ENCODE assay signal across 12 mouse cellular contexts in the genomic region with DNA sequence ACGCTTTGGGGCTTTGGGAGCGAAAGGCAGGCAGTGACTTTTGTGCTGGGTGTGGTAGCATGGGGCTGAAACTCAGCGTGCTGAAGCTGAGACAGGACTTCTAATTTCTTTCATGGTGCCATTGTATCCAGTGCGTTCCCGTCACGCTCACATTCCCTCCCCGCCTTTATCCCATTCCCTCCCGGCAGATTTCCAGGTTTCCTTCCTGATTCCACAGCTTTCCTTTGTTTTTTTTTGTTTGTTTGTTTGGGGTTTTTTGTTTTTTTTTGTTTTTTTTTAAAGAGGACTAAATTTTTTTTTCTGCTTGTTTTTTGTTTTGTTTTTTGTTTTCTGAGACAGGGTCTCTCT. TPM values are rescaled to one million over a fixed set of nuclear protein-coding genes. Genes with fewer than 3 reads are reported as not detected.
DNase-seq lines count a peak whose midpoint lies in the region; ATAC-seq and TF ChIP-seq lines count a peak whose summit lies in the region.
"Had no signal": no experiment of that assay in that cellular context is flagged by ENCODE, and none has a peak within 500 bp of the region (broad histone marks: within the 10 kb centered on the region; RNA-seq: fewer than 3 reads in every experiment).

No protein-coding gene starts in this region.

- no peak for TF ChIP-seq CTCF in liver, adult 2 months (IDR thresholded peaks at IDR 0.05; ENCODE audit: low read depth, low read length)
- TF ChIP-seq CTCF in kidney, postnatal 0 days (IDR thresholded peaks at IDR 0.05; ENCODE audit: low read depth) = no peak

- no peak overlapping the region for H3K4me3 ChIP-seq in liver, adult 2 months (ENCODE audit: insufficient read depth, low read depth, low read length)
- H3K4me3 ChIP-seq in heart, embryonic 14.5 days (ENCODE audit: control insufficient read depth in 1 of 2, insufficient read depth in 1 of 2, low read depth in 1 of 2, low read length in 2 of 2) = peak overlapping the region in 1 of 2 experiments; percentile 5; a peak in 1 of 4 replicates
- H3K4me3 ChIP-seq in kidney, postnatal 0 days (replicated peaks; ENCODE audit: low read depth, low read length) = no peak overlapping the region
- no peak overlapping the region; the same call in 1 of the 2 replicates for H3K4me3 ChIP-seq in macrophage (ENCODE audit: inconsistent target)
- H3K4me3 ChIP-seq in midbrain, embryonic 15.5 days = no peak overlapping the region
- H3K4me3 ChIP-seq: neural tube, embryonic 12.5 days had no signal

- no peak overlapping the region for H3K9ac ChIP-seq in liver, adult 2 months (ENCODE audit: low read depth, low read length)
- H3K9ac ChIP-seq in heart, embryonic 14.5 days (ENCODE audit: low read length) = peak overlapping the region; percentile 38; the same call in 1 of the 2 replicates
- 0 out of 2 replicates have a peak overlapping the region, but pooled peaks have one; percentile 35 for H3K9ac ChIP-seq in kidney, postnatal 0 days (ENCODE audit: low read depth, low read length)
- H3K9ac ChIP-seq in midbrain, embryonic 15.5 days = no peak overlapping the region
- H3K9ac ChIP-seq: neural tube, embryonic 12.5 days had no signal

- WGBS in liver, adult 2 months = 41% methylated on average over 8 of the region's 8 CpGs
- WGBS in heart, embryonic 14.5 days = 67% methylated on average over 8 of the region's 8 CpGs
- WGBS in kidney, postnatal 0 days = 40% methylated on average over 8 of the region's 8 CpGs
- WGBS in macrophage (ENCODE audit: missing documents) = 17% methylated on average over 8 of the region's 8 CpGs
- 50% methylated on average over 8 of the region's 8 CpGs for WGBS in midbrain, embryonic 15.5 days

- no peak for TF ChIP-seq POLR2A in liver, adult 2 months (IDR thresholded peaks at IDR 0.05; ENCODE audit: extremely low read depth, insufficient read depth, low read length)

- ATAC-seq in heart, embryonic 14.5 days (ENCODE audit: insufficient number of reproducible peaks, insufficient read depth, low FRiP score, low read depth) = no peak
- ATAC-seq in kidney, postnatal 0 days (replicated peaks; ENCODE audit: low FRiP score, low read depth) = no peak
- ATAC-seq in midbrain, embryonic 15.5 days (replicated peaks) = no peak

- peaks cover 28% of the 10 kb centered on the region for H3K4me1 ChIP-seq in liver, adult 2 months (ENCODE audit: control insufficient read depth, insufficient read depth, low read length)
- peaks cover 32 to 44% of the 10 kb centered on the region in 2 experiments for H3K4me1 ChIP-seq in heart, embryonic 14.5 days (ENCODE audit: control insufficient read depth in 2 of 2, insufficient read depth in 2 of 2, low read length in 2 of 2)
- peaks cover 36% of the 10 kb centered on the region for H3K4me1 ChIP-seq in kidney, postnatal 0 days (replicated peaks; ENCODE audit: insufficient read depth, low read length)
- H3K4me1 ChIP-seq in midbrain, embryonic 15.5 days = peaks cover 5% of the 10 kb centered on the region

- DNase-seq in liver, adult 2 months (ENCODE audit: extremely low read depth, low read depth, low spot score) = no peak
- DNase-seq in liver = no peak
- no peak for DNase-seq in kidney, postnatal 0 days (ENCODE audit: low spot score)
- DNase-seq in layer of hippocampus, postnatal 10 days (ENCODE audit: low spot score in 2 of 2) = no peak
- DNase-seq: cerebellum, adult 9-10 months; gastrocnemius, postnatal 25 days; right cerebral cortex, postnatal 4 days; thymus, postnatal 4 days had no signal

- H3K27ac ChIP-seq in liver, adult 2 months (replicated peaks; ENCODE audit: insufficient read depth, low read depth, low read length) = peak overlapping the region; percentile 56
- H3K27ac ChIP-seq in heart, embryonic 14.5 days (replicated peaks in 1 of 2; ENCODE audit: control insufficient read depth in 1 of 2, insufficient read depth in 1 of 2, low read depth in 2 of 2, low read length in 2 of 2) = peak overlapping the region; percentile 81 to 84
- peak overlapping the region; percentile 91 for H3K27ac ChIP-seq in kidney, postnatal 0 days
- peak overlapping the region; percentile 12; the same call in 1 of the 2 replicates for H3K27ac ChIP-seq in macrophage
- no peak overlapping the region for H3K27ac ChIP-seq in midbrain, embryonic 15.5 days
- H3K27ac ChIP-seq: neural tube, embryonic 12.5 days had no signal

- H3K79me2 ChIP-seq in liver, adult 2 months (ENCODE audit: control insufficient read depth, insufficient read depth, low read length) = peaks cover 48% of the 10 kb centered on the region; the same call in 1 of the 2 replicates
- H3K79me2 ChIP-seq in macrophage (ENCODE audit: inconsistent target) = no peaks in the 10 kb centered on the region

- H3K9me3 ChIP-seq in heart, embryonic 14.5 days (ENCODE audit: control insufficient read depth, low read length) = peaks cover 8% of the 10 kb centered on the region
- no peaks in the 10 kb centered on the region for H3K9me3 ChIP-seq in kidney, postnatal 0 days (replicated peaks; ENCODE audit: low read length)
- 0 out of 2 replicates have a peak, but pooled peaks cover 3% of the 10 kb centered on the region for H3K9me3 ChIP-seq in midbrain, embryonic 15.5 days

- H3K27me3 ChIP-seq in liver, adult 2 months (ENCODE audit: control insufficient read depth, insufficient read depth, low read length) = no peaks in the 10 kb centered on the region
- H3K27me3 ChIP-seq in heart, embryonic 14.5 days (ENCODE audit: control insufficient read depth, insufficient read depth, low read length) = no peaks in the 10 kb centered on the region
- no peaks in the 10 kb centered on the region for H3K27me3 ChIP-seq in kidney, postnatal 0 days (ENCODE audit: insufficient read depth, low read length)
- peaks cover 26% of the 10 kb centered on the region for H3K27me3 ChIP-seq in midbrain, embryonic 15.5 days (replicated peaks)

- H3K4me2 ChIP-seq in heart, embryonic 14.5 days (ENCODE audit: low read length) = peak overlapping the region; percentile 80
- H3K4me2 ChIP-seq in kidney, postnatal 0 days (ENCODE audit: low read length) = peak overlapping the region; percentile 72
- no peak overlapping the region for H3K4me2 ChIP-seq in midbrain, embryonic 15.5 days
- H3K4me2 ChIP-seq: neural tube, embryonic 12.5 days had no signal

- no peaks in the 10 kb centered on the region for H3K36me3 ChIP-seq in liver, adult 2 months (ENCODE audit: control insufficient read depth, insufficient read depth, low read length)
- no peaks in the 10 kb centered on the region for H3K36me3 ChIP-seq in heart, embryonic 14.5 days (ENCODE audit: control insufficient read depth, insufficient read depth, low read length)
- H3K36me3 ChIP-seq in kidney, postnatal 0 days (ENCODE audit: insufficient read depth, low read length) = no peaks in the 10 kb centered on the region; the same call in 1 of the 2 replicates
- no peaks in the 10 kb centered on the region for H3K36me3 ChIP-seq in macrophage (ENCODE audit: inconsistent target)
- no peaks in the 10 kb centered on the region for H3K36me3 ChIP-seq in midbrain, embryonic 15.5 days (replicated peaks)
- H3K36me3 ChIP-seq: neural tube, embryonic 12.5 days had no signal

RNA-seq across cellular contexts. Expression of a gene that starts 5.1 kb away (rescaled TPM):
- 39.1 and 56.8 TPM in 2 replicates for total RNA-seq in liver, adult 2 months (2014; rRNA removed)
- 47.7 and 60.4 TPM in 2 replicates for polyA plus RNA-seq in liver, adult 2 months (2012; rRNA removed)
- polyA plus RNA-seq in heart, embryonic 14.5 days (2014; fragmentation: Nextera tagmentation; extraction: Ambion mirVana) = 70.9 and 74.7 TPM in 2 replicates
- polyA plus RNA-seq in kidney, postnatal 0 days (2015; fragmentation: Nextera tagmentation; extraction: Ambion mirVana) = 93.0 and 114 TPM in 2 replicates
- 1 to 10 TPM in 9 of 26 experiments, under 1 TPM in 6, not detected in 11; 0.33 to 3.6 (median 1.2) TPM for total RNA-seq in macrophage (2018; cell fraction: chromatin; rRNA removed)
- 1 to 10 TPM in 8 of 26 experiments, under 1 TPM in 18; 0.31 to 1.9 (median 0.71) TPM for total RNA-seq in macrophage (2018; cell fraction: cytosol; rRNA removed)
- total RNA-seq in macrophage (2018; cell fraction: nucleus; rRNA removed) = 1 to 10 TPM in 16 of 26 experiments, under 1 TPM in 9, not detected in 1; 0.28 to 7.1 (median 1.4) TPM
- 0.39 to 1.7 TPM (median 0.56 TPM) in 3 replicates for polyA plus RNA-seq in macrophage (2018)
- 9.4 and 11.8 TPM in 2 replicates for polyA plus RNA-seq in midbrain, embryonic 15.5 days (2015; fragmentation: Nextera tagmentation; extraction: Ambion mirVana)
- 1 to 10 TPM; 5.5 to 7.8 TPM for total RNA-seq in layer of hippocampus, postnatal 10 days (2021)

RNA-seq across cellular contexts. Expression of a gene that starts 23.7 kb away (rescaled TPM):
- 26.6 and 27.8 TPM in 2 replicates for total RNA-seq in liver, adult 2 months (2014; rRNA removed)
- polyA plus RNA-seq in liver, adult 2 months (2012; rRNA removed) = 50.6 and 57.2 TPM in 2 replicates
- 1.5 and 2.1 TPM in 2 replicates for polyA plus RNA-seq in heart, embryonic 14.5 days (2014; fragmentation: Nextera tagmentation; extraction: Ambion mirVana)
- 3.6 and 4.8 TPM in 2 replicates for polyA plus RNA-seq in kidney, postnatal 0 days (2015; fragmentation: Nextera tagmentation; extraction: Ambion mirVana)
- total RNA-seq in macrophage (2018; cell fraction: chromatin; rRNA removed) = 10 to 100 TPM in 4 of 26 experiments, 1 to 10 TPM in 18, not detected in 4; 1.3 to 12.9 (median 6.6) TPM
- total RNA-seq in macrophage (2018; cell fraction: cytosol; rRNA removed) = 1 to 10 TPM in 3 of 26 experiments, under 1 TPM in 9, not detected in 14; 0.19 to 1.5 (median 0.51) TPM
- total RNA-seq in macrophage (2018; cell fraction: nucleus; rRNA removed) = 10 to 100 TPM in 2 of 26 experiments, 1 to 10 TPM in 20, not detected in 4; 1.3 to 13.5 (median 4.4) TPM
- 1.3 TPM in 1 of 3 replicates, not detected in the others for polyA plus RNA-seq in macrophage (2018)
- 8.4 and 8.8 TPM in 2 replicates for polyA plus RNA-seq in midbrain, embryonic 15.5 days (2015; fragmentation: Nextera tagmentation; extraction: Ambion mirVana)
- total RNA-seq in layer of hippocampus, postnatal 10 days (2021) = 1 to 10 TPM; 2.1 to 3.5 TPM

RNA-seq across cellular contexts. Expression of a gene that starts 31.3 kb away (rescaled TPM):
- 27.2 and 33.7 TPM in 2 replicates for total RNA-seq in liver, adult 2 months (2014; rRNA removed)
- 39.4 and 44.7 TPM in 2 replicates for polyA plus RNA-seq in liver, adult 2 months (2012; rRNA removed)
- polyA plus RNA-seq in heart, embryonic 14.5 days (2014; fragmentation: Nextera tagmentation; extraction: Ambion mirVana) = 46.7 and 58.5 TPM in 2 replicates
- 64.0 and 73.0 TPM in 2 replicates for polyA plus RNA-seq in kidney, postnatal 0 days (2015; fragmentation: Nextera tagmentation; extraction: Ambion mirVana)
- total RNA-seq in macrophage (2018; cell fraction: chromatin; rRNA removed) = 100 to 1,000 TPM in 13 of 26 experiments, 10 to 100 TPM in 13; 15.3 to 166 (median 89.3) TPM
- 100 to 1,000 TPM in 3 of 26 experiments, 10 to 100 TPM in 23; 23.4 to 110 (median 71.3) TPM for total RNA-seq in macrophage (2018; cell fraction: cytosol; rRNA removed)
- 100 to 1,000 TPM in 4 of 26 experiments, 10 to 100 TPM in 22; 19.4 to 125 (median 66.8) TPM for total RNA-seq in macrophage (2018; cell fraction: nucleus; rRNA removed)
- polyA plus RNA-seq in macrophage (2018) = 32.8 to 94.5 TPM (median 36.5 TPM) in 3 replicates
- 205 and 216 TPM in 2 replicates for polyA plus RNA-seq in midbrain, embryonic 15.5 days (2015; fragmentation: Nextera tagmentation; extraction: Ambion mirVana)
- total RNA-seq in layer of hippocampus, postnatal 10 days (2021) = 100 to 1,000 TPM; 114 to 121 TPM

RNA-seq across cellular contexts. Expression of a gene that starts 53.6 kb away (rescaled TPM):
- 2.4 and 2.8 TPM in 2 replicates for total RNA-seq in liver, adult 2 months (2014; rRNA removed)
- 1.3 and 2.0 TPM in 2 replicates for polyA plus RNA-seq in liver, adult 2 months (2012; rRNA removed)
- polyA plus RNA-seq in heart, embryonic 14.5 days (2014; fragmentation: Nextera tagmentation; extraction: Ambion mirVana) = 0.54 and 0.62 TPM in 2 replicates
- polyA plus RNA-seq in kidney, postnatal 0 days (2015; fragmentation: Nextera tagmentation; extraction: Ambion mirVana) = 0.83 and 0.99 TPM in 2 replicates
- total RNA-seq in macrophage (2018; cell fraction: chromatin; rRNA removed) = 100 to 1,000 TPM; 134 to 533 (median 366) TPM
- 100 to 1,000 TPM in 23 of 26 experiments, 10 to 100 TPM in 3; 87.2 to 172 (median 137) TPM for total RNA-seq in macrophage (2018; cell fraction: cytosol; rRNA removed)
- 100 to 1,000 TPM; 143 to 504 (median 375) TPM for total RNA-seq in macrophage (2018; cell fraction: nucleus; rRNA removed)
- 119 to 178 TPM (median 125 TPM) in 3 replicates for polyA plus RNA-seq in macrophage (2018)
- 0.66 and 0.87 TPM in 2 replicates for polyA plus RNA-seq in midbrain, embryonic 15.5 days (2015; fragmentation: Nextera tagmentation; extraction: Ambion mirVana)
- total RNA-seq in layer of hippocampus, postnatal 10 days (2021) = 1 to 10 TPM; 1.9 to 2.1 TPM

Comparison
In these comparisons a context has a peak if more than half of its experiments do, and no peak if none do; other contexts are left out.
1. H3K9ac ChIP-seq: peak in heart, embryonic 14.5 days (single experiment) and kidney, postnatal 0 days (single experiment); none in liver, adult 2 months (single experiment) and midbrain, embryonic 15.5 days (single experiment).